Mouse (Mus musculus): ENCODE measurements around the gene Oxsr1. TPM values are rescaled to one million over a fixed set of nuclear protein-coding genes. Genes with fewer than 3 reads are reported as not detected.

The Oxsr1 gene
- total and polyA plus RNA-seq, 2 experiments from 2014 or later: 8.8 to 57.5 TPM

DNA sequence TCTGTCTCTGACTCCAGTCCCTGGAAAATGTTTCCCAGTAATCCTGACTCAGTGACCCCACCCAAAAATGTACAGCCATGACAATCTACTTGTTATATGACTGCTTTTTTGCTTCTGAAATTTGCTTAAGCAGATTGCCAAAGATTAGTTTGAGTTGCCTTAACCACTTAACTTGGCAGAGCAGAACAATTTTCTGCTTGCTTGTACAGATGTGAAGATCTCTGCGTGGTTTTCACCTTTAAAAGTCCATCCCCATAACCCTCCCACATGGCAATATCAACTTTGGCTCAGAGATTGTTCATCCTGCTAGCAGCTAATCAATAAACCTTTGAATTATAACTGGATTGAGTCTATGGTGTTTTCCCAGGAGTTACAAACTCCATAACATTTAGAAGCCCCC is 13.2 kb downstream of the Oxsr1 start:
- Histone ChIP-seq H3K4me3 (ENCODE audit: low read depth, low read length) (no peak overlapping the region), H3K27ac (ENCODE audit: low read depth, low read length) (no peak overlapping the region), H3K9me3 (ENCODE audit: low read length) (no peaks in the 10 kb centered on the region), H3K27me3 (ENCODE audit: insufficient read depth, low read length) (no peaks in the 10 kb centered on the region), H3K9ac (no peak overlapping the region), H3K4me2 (ENCODE audit: low read depth) (no peak overlapping the region), H3K36me3 (ENCODE audit: insufficient read depth) (no peaks in the 10 kb centered on the region), H3K4me1 (ENCODE audit: insufficient read depth) (no peaks in the 10 kb centered on the region)
- WGBS: 98% methylated on average over 1 of the region's 1 CpGs
- TF ChIP-seq CTCF (IDR thresholded peaks at IDR 0.05; ENCODE audit: low read depth): no peak
- DNase-seq: no peak
- ATAC-seq: no peak

DNA sequence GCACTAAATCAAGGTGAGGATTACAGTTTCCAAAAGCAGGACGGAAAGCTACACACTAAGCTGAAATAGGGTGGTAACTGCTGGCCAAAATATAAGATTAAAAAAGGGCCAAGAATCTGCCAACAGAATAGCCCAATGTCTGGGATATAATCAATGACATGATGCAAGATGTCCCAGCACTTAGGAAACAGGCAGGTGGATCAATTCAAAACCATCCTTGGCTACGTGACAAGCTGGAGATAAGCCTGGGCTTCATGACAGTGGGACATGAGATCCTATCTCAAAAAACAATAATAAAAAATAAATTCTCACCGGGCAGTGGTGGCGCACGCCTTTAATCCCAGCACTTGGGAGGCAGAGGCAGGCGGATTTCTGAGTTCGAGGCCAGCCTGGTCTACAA is 16.4 kb downstream of the Oxsr1 start:
- Histone ChIP-seq H3K36me3 (ENCODE audit: insufficient read depth) (peaks cover 14% of the 10 kb centered on the region), H3K4me2 (ENCODE audit: low read depth) (no peak overlapping the region), H3K4me1 (ENCODE audit: insufficient read depth) (no peaks in the 10 kb centered on the region), H3K9ac (no peak overlapping the region), H3K9me3 (ENCODE audit: low read length) (no peaks in the 10 kb centered on the region), H3K27ac (ENCODE audit: low read depth, low read length) (no peak overlapping the region), H3K27me3 (ENCODE audit: insufficient read depth, low read length) (no peaks in the 10 kb centered on the region), H3K4me3 (ENCODE audit: low read depth, low read length) (no peak overlapping the region)
- no peak for ATAC-seq
- TF ChIP-seq CTCF (IDR thresholded peaks at IDR 0.05; ENCODE audit: low read depth): no peak
- WGBS: 93% methylated on average over 7 of the region's 7 CpGs
- no peak for DNase-seq

DNA sequence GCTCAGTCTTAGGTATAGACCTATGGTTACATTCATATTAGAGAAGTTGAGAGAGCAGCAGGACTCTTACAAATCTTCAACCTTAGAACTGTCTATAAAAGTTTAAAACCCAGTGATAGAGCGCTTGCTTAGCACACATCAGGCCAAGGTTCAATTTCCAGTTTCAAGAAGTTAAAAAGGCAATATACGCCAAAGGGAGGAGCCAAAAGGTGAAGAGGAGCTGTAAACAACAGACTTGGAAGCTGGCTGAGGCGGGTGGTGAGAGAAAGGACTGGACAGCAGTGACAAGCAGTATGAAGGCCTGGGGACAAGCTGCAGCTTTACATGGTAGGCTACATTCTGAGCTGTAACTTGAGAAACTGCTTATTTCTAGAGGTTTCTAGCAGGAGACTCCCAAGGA is 23.7 kb downstream of the Oxsr1 start:
- DNase-seq: no peak
- WGBS: 96% methylated on average over 3 of the region's 3 CpGs
- H3K27ac ChIP-seq (ENCODE audit: low read depth, low read length): no peak overlapping the region
- no peaks in the 10 kb centered on the region for H3K9me3 ChIP-seq (ENCODE audit: low read length)
- H3K9ac ChIP-seq: no peak overlapping the region
- no peaks in the 10 kb centered on the region for H3K27me3 ChIP-seq (ENCODE audit: insufficient read depth, low read length)
- H3K4me2 ChIP-seq (ENCODE audit: low read depth): no peak overlapping the region
- ATAC-seq: no peak
- no peak for TF ChIP-seq CTCF (IDR thresholded peaks at IDR 0.05; ENCODE audit: low read depth)
- no peaks in the 10 kb centered on the region for H3K4me1 ChIP-seq (ENCODE audit: insufficient read depth)
- H3K36me3 ChIP-seq (ENCODE audit: insufficient read depth): peaks cover 11% of the 10 kb centered on the region
- H3K4me3 ChIP-seq (ENCODE audit: low read depth, low read length): no peak overlapping the region

DNA sequence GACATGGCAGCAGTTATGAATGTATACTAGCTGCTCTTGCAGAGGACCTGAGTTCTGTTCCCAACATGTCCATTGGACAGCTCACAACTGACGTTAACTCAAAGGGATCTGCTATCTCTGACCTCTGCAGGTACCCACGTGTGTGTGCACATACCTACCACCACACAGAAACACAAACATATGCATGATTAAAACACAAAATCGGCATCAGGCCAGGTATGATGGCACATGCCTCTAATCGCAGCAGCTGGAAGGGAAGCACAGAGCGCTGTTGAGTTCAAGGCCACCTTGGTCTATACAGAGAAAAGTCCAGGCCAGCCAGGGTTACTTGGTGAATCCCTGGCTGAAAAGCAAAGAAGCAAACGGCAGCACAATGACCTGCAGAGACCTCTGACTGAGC is 24.5 kb downstream of the Oxsr1 start:
- H3K4me3 ChIP-seq (ENCODE audit: low read depth, low read length): no peak overlapping the region
- WGBS: 88% methylated on average over 6 of the region's 6 CpGs
- no peak for ATAC-seq

DNA sequence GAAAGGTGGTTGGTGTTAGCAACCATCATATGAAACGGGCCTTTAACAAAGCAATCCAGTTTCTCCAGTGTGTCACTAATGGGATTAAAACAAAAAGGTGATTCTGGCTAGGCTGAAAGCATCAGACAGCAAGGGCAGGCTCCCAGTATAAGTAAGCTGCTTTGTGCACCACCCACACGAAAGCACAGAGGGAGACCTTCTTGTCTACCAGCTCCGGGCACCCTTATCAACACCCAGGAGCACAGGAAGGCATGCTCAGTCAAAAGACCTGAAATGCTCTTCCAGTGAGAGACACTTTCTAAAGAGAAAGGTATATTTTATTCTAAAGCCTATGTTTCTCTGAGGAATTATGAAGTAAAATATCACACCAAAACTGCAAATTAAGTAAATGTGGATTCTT is 31.4 kb downstream of the Oxsr1 start:
- no peaks in the 10 kb centered on the region for H3K27me3 ChIP-seq (ENCODE audit: insufficient read depth, low read length)
- WGBS: 73% methylated on average over 3 of the region's 3 CpGs
- DNase-seq (no peak), ATAC-seq (no peak)
- H3K36me3 ChIP-seq (ENCODE audit: insufficient read depth): peaks cover 5% of the 10 kb centered on the region
- H3K4me3 ChIP-seq (ENCODE audit: low read depth, low read length): no peak overlapping the region
- no peak for TF ChIP-seq CTCF (IDR thresholded peaks at IDR 0.05; ENCODE audit: low read depth)
- no peaks in the 10 kb centered on the region for H3K9me3 ChIP-seq (ENCODE audit: low read length)
- no peak overlapping the region for H3K4me2 ChIP-seq (ENCODE audit: low read depth)
- H3K4me1 ChIP-seq (ENCODE audit: insufficient read depth): no peaks in the 10 kb centered on the region
- no peak overlapping the region for H3K9ac ChIP-seq
- H3K27ac ChIP-seq (ENCODE audit: low read depth, low read length): no peak overlapping the region

More for the DNA sequence above, 24.5 kb downstream of the Oxsr1 start:
- no peak overlapping the region for H3K27ac ChIP-seq (ENCODE audit: low read depth, low read length)
- TF ChIP-seq CTCF (IDR thresholded peaks at IDR 0.05; ENCODE audit: low read depth): no peak
- no peak overlapping the region for H3K4me2 ChIP-seq (ENCODE audit: low read depth)
- no peak for DNase-seq
- H3K36me3 ChIP-seq (ENCODE audit: insufficient read depth): peaks cover 9% of the 10 kb centered on the region
- no peaks in the 10 kb centered on the region for H3K9me3 ChIP-seq (ENCODE audit: low read length)
- no peaks in the 10 kb centered on the region for H3K4me1 ChIP-seq (ENCODE audit: insufficient read depth)
- no peak overlapping the region for H3K9ac ChIP-seq
- H3K27me3 ChIP-seq (ENCODE audit: insufficient read depth, low read length): no peaks in the 10 kb centered on the region

DNA sequence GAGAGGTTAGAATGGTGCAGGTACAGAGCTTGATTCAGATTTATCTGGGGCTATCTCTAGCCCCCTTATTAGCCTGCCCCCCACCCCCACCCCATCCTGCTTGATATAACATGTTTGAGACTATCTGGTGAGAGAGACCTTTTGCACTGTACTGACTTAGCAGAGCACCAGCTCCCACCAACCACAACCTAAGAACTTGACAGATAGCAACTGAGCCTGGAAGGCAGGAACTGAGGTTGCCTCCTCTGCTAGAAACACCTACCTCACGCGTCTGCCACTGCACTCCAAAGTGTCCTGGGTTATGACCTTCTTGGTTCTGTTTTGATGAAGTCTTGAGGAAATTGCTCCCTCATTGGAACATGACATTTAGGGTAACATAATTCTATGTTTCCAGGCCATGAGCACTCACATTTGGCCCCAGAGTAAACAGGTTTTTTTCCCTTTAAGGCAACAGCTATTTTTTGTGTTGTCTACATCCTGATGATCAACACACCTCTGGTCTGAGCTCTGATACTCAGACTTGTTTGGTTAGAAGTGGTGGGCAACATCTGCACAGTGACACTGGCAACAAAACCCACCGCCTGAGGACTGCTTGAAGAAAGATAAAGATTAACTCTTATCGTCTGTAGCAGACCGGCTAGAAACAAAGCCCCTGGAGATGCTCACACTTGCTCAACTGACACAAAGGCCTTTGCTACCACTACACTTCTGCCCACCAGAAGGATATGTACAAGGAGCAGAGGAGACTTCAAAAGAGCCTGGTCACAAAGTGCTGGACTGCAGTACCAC is 41.1 kb downstream of the Oxsr1 start:
- H3K4me2 ChIP-seq (ENCODE audit: low read depth): no peak overlapping the region
- no peak overlapping the region for H3K9ac ChIP-seq
- no peaks in the 10 kb centered on the region for H3K27me3 ChIP-seq (ENCODE audit: insufficient read depth, low read length)
- no peaks in the 10 kb centered on the region for H3K4me1 ChIP-seq (ENCODE audit: insufficient read depth)
- no peak overlapping the region for H3K27ac ChIP-seq (ENCODE audit: low read depth, low read length)
- ATAC-seq: no peak
- H3K36me3 ChIP-seq (ENCODE audit: insufficient read depth): no peaks in the 10 kb centered on the region
- WGBS: 92% methylated on average over 5 of the region's 5 CpGs
- TF ChIP-seq CTCF (IDR thresholded peaks at IDR 0.05; ENCODE audit: low read depth): no peak
- H3K4me3 ChIP-seq (ENCODE audit: low read depth, low read length): no peak overlapping the region
- H3K9me3 ChIP-seq (ENCODE audit: low read length): no peaks in the 10 kb centered on the region
- DNase-seq: no peak

DNA sequence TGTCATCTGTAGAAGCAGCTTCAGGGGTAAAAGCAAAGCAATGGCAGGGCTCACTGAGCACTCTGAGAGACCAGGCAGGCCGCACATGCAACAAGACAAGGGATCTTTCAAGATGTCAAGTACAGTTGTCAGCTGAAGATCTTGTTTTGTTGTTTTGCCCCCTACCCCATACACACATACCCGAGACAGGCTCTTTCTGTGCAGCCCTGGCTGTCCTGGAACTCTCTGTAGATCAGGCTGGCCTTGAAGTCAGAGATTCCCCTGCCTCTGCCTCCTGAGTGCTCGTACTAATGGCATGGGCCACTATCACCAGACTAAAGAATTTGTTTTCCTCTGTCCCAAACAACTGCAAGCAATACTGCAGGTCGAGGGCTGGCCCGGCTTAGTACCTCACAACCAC is 44.2 kb downstream of the Oxsr1 start:
- H3K9me3 ChIP-seq (ENCODE audit: low read length): no peaks in the 10 kb centered on the region
- H3K27ac ChIP-seq (ENCODE audit: low read depth, low read length): no peak overlapping the region
- no peak overlapping the region for H3K4me2 ChIP-seq (ENCODE audit: low read depth)
- no peak for TF ChIP-seq CTCF (IDR thresholded peaks at IDR 0.05; ENCODE audit: low read depth)
- no peaks in the 10 kb centered on the region for H3K27me3 ChIP-seq (ENCODE audit: insufficient read depth, low read length)
- WGBS: 90% methylated on average over 5 of the region's 5 CpGs
- H3K36me3 ChIP-seq (ENCODE audit: insufficient read depth): no peaks in the 10 kb centered on the region
- H3K4me1 ChIP-seq (ENCODE audit: insufficient read depth): no peaks in the 10 kb centered on the region
- H3K9ac ChIP-seq: no peak overlapping the region
- ATAC-seq (no peak), DNase-seq (no peak)
- H3K4me3 ChIP-seq (ENCODE audit: low read depth, low read length): no peak overlapping the region

Measured in forebrain, postnatal 0 days (tissue).